Mouse (Mus musculus) T-cell, adult 66 days (primary cell): Measurements from ENCODE around the gene Srpk1. TPM values are rescaled to one million over a fixed set of nuclear protein-coding genes. Genes with fewer than 3 reads are reported as not detected.

Source experiments
- total RNA-seq, 2 experiments: library from RNA; stranded (reverse); gene quantifications; 3 replicates in 1 of 2; 4 replicates in 1 of 2; pipeline ENCODE4 v1.2.4; 2023

The Srpk1 gene
- 100 to 1,000 TPM; 341 to 367 TPM for total RNA-seq

GRCm38 (mm10) chr17:28622300-28622759 is at the start of gene Srpk1:
Srpk1 (minus strand) TSS chr17:28622709.

GRCm38 (mm10) chr17:28575244-28576125 is 47.0 kb downstream of the Srpk1 start, which contains the start of gene Lhfpl5:
Lhfpl5 (plus strand) TSS chr17:28575641.

GRCm38 (mm10) chr17:28560598-28560997 is 61.9 kb downstream of the Srpk1 start, which contains the start of gene Clps:
Clps (minus strand) TSS chr17:28560766.

GRCm38 (mm10) chr17:28549111-28549510 is 73.4 kb downstream of the Srpk1 start, which contains the start of gene Clpsl2:
Clpsl2 (plus strand) TSS chr17:28549411.

Other genes with a start within 250 kb of the Srpk1 start
- gene Fkbp5, start 105.2 kb downstream of the Srpk1 start, total RNA-seq, result 10 to 100 TPM; 42.4 to 46.5 TPM
- gene Armc12, start 91.9 kb downstream of the Srpk1 start, total RNA-seq, result under 1 TPM in 1 of 2 experiments, not detected in 1; 0.58 TPM
- not detected for gene Clpsl2, start 73.3 kb downstream of the Srpk1 start, total RNA-seq
- gene Clps, start 61.9 kb downstream of the Srpk1 start, total RNA-seq, result not detected
- gene Lhfpl5, start 47.1 kb downstream of the Srpk1 start, total RNA-seq, result not detected
- 1 to 10 TPM in 1 of 2 experiments, under 1 TPM in 1; 0.56 to 2.4 TPM for gene Slc26a8, start 67.5 kb upstream of the Srpk1 start, total RNA-seq
- gene Mapk14, start 68.6 kb upstream of the Srpk1 start, total RNA-seq, result 100 to 1,000 TPM; 109 to 117 TPM
- gene AC170998.1, start 103.4 kb upstream of the Srpk1 start, total RNA-seq, result 10 to 100 TPM; 12.6 to 14.1 TPM
- gene Mapk13, start 146.6 kb upstream of the Srpk1 start, total RNA-seq, result 1 to 10 TPM; 1.6 to 2.3 TPM
- 10 to 100 TPM; 49.1 to 51.3 TPM for gene Brpf3, start 178.4 kb upstream of the Srpk1 start, total RNA-seq
- not detected for gene Pnpla1, start 235.7 kb upstream of the Srpk1 start, total RNA-seq